Mouse (Mus musculus) adrenal gland, adult 10 weeks (tissue): ENCODE data around the gene Gm5478. TPM values are rescaled to one million over a fixed set of nuclear protein-coding genes. Genes with fewer than 3 reads are reported as not detected.

Source experiments
- polyA plus RNA-seq: library from polyadenylated mRNA; stranded (reverse); fragments of 350-450 nt; fragmentation: Illumina TruSeq; extraction: RNeasy Lipid Tissue Mini Kit (QIAGEN cat#74804); gene quantifications from one replicate; pipeline ENCODE4 v1.2.3, GENCODE M21; 2014; ENCODE audit warnings: low read depth, low replicate concordance

The Gm5478 gene
- not detected for polyA plus RNA-seq

DNA sequence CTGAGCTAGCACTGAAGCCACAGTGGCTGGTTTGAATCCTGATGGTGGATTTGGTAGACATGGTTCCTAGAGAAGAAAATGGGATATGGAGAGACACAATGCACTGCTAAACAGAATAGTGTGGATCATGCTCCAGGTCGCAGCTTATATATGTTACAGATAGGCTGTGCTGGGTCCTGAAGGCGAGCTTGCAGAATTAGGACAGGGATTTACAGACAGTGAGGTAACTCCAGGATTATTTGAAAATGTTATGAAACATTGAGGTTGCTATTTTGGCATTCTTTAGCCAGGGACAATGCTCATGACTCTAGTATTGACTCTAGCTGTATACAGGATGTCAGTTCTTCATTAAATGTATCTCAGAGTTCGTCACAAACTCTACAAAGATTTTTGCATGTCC, at the start of gene Gm5478:
Gm5478 (minus strand) TSS at position 101 of the 400 bp plus-strand sequence.

DNA sequence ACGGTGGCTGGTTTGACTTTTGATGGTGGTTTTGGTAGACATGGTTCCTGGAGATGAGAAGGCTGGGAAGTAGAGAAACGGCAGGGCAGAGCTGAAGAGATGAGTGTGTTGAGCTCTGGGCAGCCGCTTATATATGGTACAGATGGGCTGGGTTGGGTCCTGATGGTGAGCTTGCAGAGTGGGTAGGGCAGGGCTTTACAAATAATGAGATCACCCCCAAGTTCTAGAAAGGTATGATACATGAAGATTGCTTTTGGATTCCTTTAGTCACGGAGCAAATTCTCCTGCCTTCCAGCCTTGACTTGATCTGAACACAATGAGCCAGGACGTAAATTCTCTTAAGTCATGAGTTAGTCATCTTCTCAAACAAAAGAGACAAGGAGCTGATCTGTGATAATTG, 47.0 kb upstream of the Gm5478 start, which contains the start of gene Krt6a:
Krt6a (minus strand) TSS at position 101 of the 400 bp plus-strand sequence.

DNA sequence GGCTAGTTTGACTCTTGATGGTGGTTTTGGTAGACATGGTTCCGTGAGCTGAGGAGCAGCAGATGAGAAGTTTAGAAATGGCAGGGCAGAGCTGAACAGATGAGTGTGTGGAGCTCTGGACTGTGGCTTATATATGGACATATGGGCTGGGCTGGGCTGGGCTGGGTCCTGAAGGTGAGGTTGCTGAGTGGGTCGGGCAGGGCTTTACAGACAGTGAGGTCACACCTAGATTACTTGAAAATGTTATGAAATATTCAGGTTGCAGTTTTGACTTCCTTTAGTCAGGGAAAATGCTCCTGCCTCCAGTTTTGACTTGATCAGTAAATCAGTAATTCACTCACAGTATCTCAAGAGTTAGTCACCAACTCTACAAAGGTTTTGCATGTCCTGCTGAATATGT, 33.0 kb upstream of the Gm5478 start, which contains the start of gene Krt6b:
Krt6b (minus strand) TSS at position 101 of the 400 bp plus-strand sequence.

DNA sequence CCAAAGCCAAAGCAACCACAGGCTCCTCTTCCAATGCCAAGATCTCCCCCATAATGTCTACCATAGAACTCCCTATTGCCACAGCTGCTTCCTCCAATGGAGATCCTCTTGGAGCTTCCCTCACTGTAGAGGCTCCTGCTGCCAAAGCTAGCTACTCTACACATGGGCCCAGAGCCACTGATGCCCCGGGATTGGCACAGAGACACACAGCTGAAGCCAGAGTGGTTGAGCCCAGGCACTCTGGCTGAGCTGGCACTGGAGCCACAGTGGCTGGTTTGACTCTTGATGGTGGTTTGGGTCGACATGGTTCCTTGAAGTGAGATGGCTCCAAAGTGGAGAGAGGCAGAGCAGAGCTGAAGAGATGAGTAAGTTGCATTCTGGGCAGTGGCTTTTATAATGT, 19.3 kb downstream of the Gm5478 start, which contains the start of gene Gm5414:
Gm5414 (minus strand) TSS at position 305 of the 400 bp plus-strand sequence.

Other genes with a start within 250 kb of the Gm5478 start
- gene Krt7, start 236.3 kb downstream of the Gm5478 start, polyA plus RNA-seq: not detected
- gene Krt87, start 208.6 kb downstream of the Gm5478 start, polyA plus RNA-seq: not detected
- gene Krt88, start 199.6 kb downstream of the Gm5478 start, polyA plus RNA-seq: not detected
- not detected for gene Krt81, start 183.6 kb downstream of the Gm5478 start, polyA plus RNA-seq
- not detected for gene Krt86, start 173.9 kb downstream of the Gm5478 start, polyA plus RNA-seq
- not detected for gene Krt83, start 155.9 kb downstream of the Gm5478 start, polyA plus RNA-seq
- not detected for gene Gm49425, start 130.1 kb downstream of the Gm5478 start, polyA plus RNA-seq
- not detected for gene Krt84, start 114.6 kb downstream of the Gm5478 start, polyA plus RNA-seq
- gene Krt82, start 96.7 kb downstream of the Gm5478 start, polyA plus RNA-seq: not detected
- gene Krt90, start 84.4 kb downstream of the Gm5478 start, polyA plus RNA-seq: not detected
- not detected for gene Krt75, start 73.5 kb downstream of the Gm5478 start, polyA plus RNA-seq
- not detected for gene Gm5414, start 19.2 kb downstream of the Gm5478 start, polyA plus RNA-seq
- not detected for gene Krt6b, start 32.9 kb upstream of the Gm5478 start, polyA plus RNA-seq
- not detected for gene Krt6a, start 46.9 kb upstream of the Gm5478 start, polyA plus RNA-seq
- gene Krt5, start 65.5 kb upstream of the Gm5478 start, polyA plus RNA-seq: not detected
- gene Krt71, start 95.7 kb upstream of the Gm5478 start, polyA plus RNA-seq: not detected
- gene Krt72, start 139.1 kb upstream of the Gm5478 start, polyA plus RNA-seq: not detected
- not detected for gene Krt73, start 155.0 kb upstream of the Gm5478 start, polyA plus RNA-seq
- gene Krt2, start 170.8 kb upstream of the Gm5478 start, polyA plus RNA-seq: not detected
- gene Krt1, start 203.4 kb upstream of the Gm5478 start, polyA plus RNA-seq: not detected
- not detected for gene Krt77, start 222.3 kb upstream of the Gm5478 start, polyA plus RNA-seq
- gene Krt76, start 245.5 kb upstream of the Gm5478 start, polyA plus RNA-seq: not detected